Mouse (Mus musculus): ENCODE data around the gene Gm20721. TPM values are rescaled to one million over a fixed set of nuclear protein-coding genes. Genes with fewer than 3 reads are reported as not detected.

Gene Gm20721
- polyA plus RNA-seq, 1 experiment from 2014 or later, result 16.0 TPM

GRCm38 (mm10) chr2:174342793-174343400 lies 3.6 kb downstream of the Gm20721 start:
- 49% methylated on average over 8 of the region's 8 CpGs for WGBS
- H3K36me3 ChIP-seq, result peaks cover 72% of the 10 kb centered on the region
- H3K27me3 ChIP-seq (replicated peaks), result no peaks in the 10 kb centered on the region
- H3K9ac ChIP-seq, result peak overlapping the region; percentile 78
- peak overlapping the region; percentile 96 for H3K27ac ChIP-seq (replicated peaks)
- no peaks in the 10 kb centered on the region for H3K9me3 ChIP-seq
- peaks cover 74% of the 10 kb centered on the region for H3K4me1 ChIP-seq
- no peak for ATAC-seq (ENCODE audit: extremely low read depth, insufficient number of reproducible peaks, low FRiP score, low TSS enrichment)
- H3K4me2 ChIP-seq, result peak overlapping the region; percentile 65
- H3K4me3 ChIP-seq, result no peak overlapping the region

- Histone ChIP-seq H3K27me3 (replicated peaks) (no peaks in the 10 kb centered on the region), H3K4me1 (peaks cover 93% of the 10 kb centered on the region), H3K9ac (0 out of 2 replicates have a peak overlapping the region, but pooled peaks have one; percentile 5), H3K9me3 (no peaks in the 10 kb centered on the region), H3K4me3 (no peak overlapping the region), H3K4me2 (no peak overlapping the region), H3K36me3 (peaks cover 66% of the 10 kb centered on the region), H3K27ac (replicated peaks) (0 out of 2 replicates have a peak overlapping the region, but pooled peaks have one; percentile 96)
- no peak for ATAC-seq (ENCODE audit: extremely low read depth, insufficient number of reproducible peaks, low FRiP score, low TSS enrichment)
- 75% methylated on average over 4 of the region's 4 CpGs for WGBS
These were observed 5.5 kb downstream of the Gm20721 start for GRCm38 (mm10) chr2:174340893-174341580.

- WGBS, result 87% methylated on average over 3 of the region's 3 CpGs
- Histone ChIP-seq H3K4me3 (no peak overlapping the region), H3K9ac (no peak overlapping the region), H3K27ac (replicated peaks) (0 out of 2 replicates have a peak overlapping the region, but pooled peaks have one; percentile 5), H3K36me3 (peaks cover 61% of the 10 kb centered on the region), H3K4me1 (peaks cover 100% of the 10 kb centered on the region), H3K4me2 (no peak overlapping the region), H3K9me3 (no peaks in the 10 kb centered on the region), H3K27me3 (replicated peaks) (no peaks in the 10 kb centered on the region)
- ATAC-seq (ENCODE audit: extremely low read depth, insufficient number of reproducible peaks, low FRiP score, low TSS enrichment), result no peak
These were observed 6.2 kb downstream of the Gm20721 start for GRCm38 (mm10) chr2:174340229-174340892.

- Histone ChIP-seq H3K4me1 (peaks cover 100% of the 10 kb centered on the region), H3K36me3 (peaks cover 58% of the 10 kb centered on the region), H3K9ac (no peak overlapping the region), H3K27ac (replicated peaks) (no peak overlapping the region), H3K4me3 (no peak overlapping the region), H3K9me3 (no peaks in the 10 kb centered on the region), H3K4me2 (no peak overlapping the region), H3K27me3 (replicated peaks) (no peaks in the 10 kb centered on the region)
- ATAC-seq (ENCODE audit: extremely low read depth, insufficient number of reproducible peaks, low FRiP score, low TSS enrichment), result 0 out of 2 replicates have a peak, but pooled peaks have one; percentile 7
- 100% methylated on average over 1 of the region's 1 CpGs for WGBS
These were observed 6.8 kb downstream of the Gm20721 start for GRCm38 (mm10) chr2:174339701-174340100.

GRCm38 (mm10) chr2:174337275-174337674 lies 9.2 kb downstream of the Gm20721 start:
- Histone ChIP-seq H3K36me3 (peaks cover 43% of the 10 kb centered on the region), H3K9me3 (no peaks in the 10 kb centered on the region), H3K27ac (replicated peaks) (no peak overlapping the region), H3K4me3 (no peak overlapping the region), H3K27me3 (replicated peaks) (no peaks in the 10 kb centered on the region), H3K4me2 (no peak overlapping the region), H3K4me1 (peaks cover 100% of the 10 kb centered on the region), H3K9ac (peak overlapping the region; percentile 52)
- 84% methylated on average over 13 of the region's 13 CpGs for WGBS
- no peak for ATAC-seq (ENCODE audit: extremely low read depth, insufficient number of reproducible peaks, low FRiP score, low TSS enrichment)

- Histone ChIP-seq H3K27ac (replicated peaks) (peak overlapping the region; percentile 36), H3K9ac (peak overlapping the region; percentile 100), H3K4me2 (peak overlapping the region; percentile 72), H3K4me1 (peaks cover 80% of the 10 kb centered on the region), H3K4me3 (peak overlapping the region; percentile 98; the same call in 1 of the 2 replicates), H3K36me3 (peaks cover 20% of the 10 kb centered on the region), H3K27me3 (replicated peaks) (no peaks in the 10 kb centered on the region), H3K9me3 (no peaks in the 10 kb centered on the region)
- 64% methylated on average over 10 of the region's 10 CpGs for WGBS
- no peak for ATAC-seq (ENCODE audit: extremely low read depth, insufficient number of reproducible peaks, low FRiP score, low TSS enrichment)
These were observed 12.1 kb downstream of the Gm20721 start for GRCm38 (mm10) chr2:174334415-174334814.

GRCm38 (mm10) chr2:174333239-174333890 lies 13.1 kb downstream of the Gm20721 start:
- Histone ChIP-seq H3K4me3 (peak overlapping the region; percentile 98), H3K9ac (peak overlapping the region; percentile 100), H3K4me1 (peaks cover 78% of the 10 kb centered on the region), H3K36me3 (peaks cover 20% of the 10 kb centered on the region), H3K27me3 (replicated peaks) (no peaks in the 10 kb centered on the region), H3K9me3 (no peaks in the 10 kb centered on the region), H3K4me2 (peak overlapping the region; percentile 72), H3K27ac (replicated peaks) (0 out of 2 replicates have a peak overlapping the region, but pooled peaks have one; percentile 28)
- ATAC-seq (ENCODE audit: extremely low read depth, insufficient number of reproducible peaks, low FRiP score, low TSS enrichment), result no peak
- 34% methylated on average over 7 of the region's 7 CpGs for WGBS

GRCm38 (mm10) chr2:174331282-174332030 lies 15.1 kb downstream of the Gm20721 start:
- no peak for ATAC-seq (ENCODE audit: extremely low read depth, insufficient number of reproducible peaks, low FRiP score, low TSS enrichment)
- Histone ChIP-seq H3K36me3 (peaks cover 15% of the 10 kb centered on the region), H3K9me3 (no peaks in the 10 kb centered on the region), H3K27me3 (replicated peaks) (no peaks in the 10 kb centered on the region), H3K27ac (replicated peaks) (peak overlapping the region; percentile 100), H3K4me1 (peaks cover 64% of the 10 kb centered on the region), H3K4me2 (peak overlapping the region; percentile 72), H3K9ac (peak overlapping the region; percentile 100), H3K4me3 (peak overlapping the region; percentile 98)
- 21% methylated on average over 12 of the region's 12 CpGs for WGBS

GRCm38 (mm10) chr2:174330616-174331191 lies 15.8 kb downstream of the Gm20721 start:
- peak; percentile 37 for ATAC-seq (ENCODE audit: extremely low read depth, insufficient number of reproducible peaks, low FRiP score, low TSS enrichment)
- Histone ChIP-seq H3K36me3 (peaks cover 12% of the 10 kb centered on the region), H3K27ac (replicated peaks) (peak overlapping the region; percentile 100), H3K9ac (peak overlapping the region; percentile 100), H3K27me3 (replicated peaks) (no peaks in the 10 kb centered on the region), H3K4me2 (peak overlapping the region; percentile 72), H3K4me1 (peaks cover 59% of the 10 kb centered on the region), H3K4me3 (peak overlapping the region; percentile 98), H3K9me3 (no peaks in the 10 kb centered on the region)
- under 1% methylated on average over 48 of the region's 48 CpGs for WGBS
